Mouse (Mus musculus) C2C12 (cell line): ENCODE data around the gene Camkmt. TPM values are rescaled to one million over a fixed set of nuclear protein-coding genes. Genes with fewer than 3 reads are reported as not detected.

Source experiments
- H3K27me3 ChIP-seq: one replicate; pipeline ENCODE4 v1.6.1; 2011; ENCODE audit not compliant: control insufficient read depth, insufficient read depth, insufficient read length
- H3K36me3 ChIP-seq: one replicate; pipeline ENCODE4 v1.6.1; 2011; ENCODE audit not compliant: control insufficient read depth, insufficient read depth
- H3K4me3 ChIP-seq: one replicate; pipeline ENCODE4 v1.5.1; 2011; ENCODE audit warnings: mild to moderate bottlenecking, control low read depth; ENCODE audit not compliant: poor library complexity, insufficient read depth, severe bottlenecking
- H3K79me2 ChIP-seq: one replicate; pipeline ENCODE4 v1.6.1; 2011; ENCODE audit not compliant: control insufficient read depth, insufficient read depth
- H3K79me3 ChIP-seq: one replicate; pipeline ENCODE4 v1.6.1; 2011; ENCODE audit warnings: low read depth, control low read depth
- H3ac ChIP-seq: one replicate; pipeline ENCODE3; 2011; ENCODE audit warnings: low read depth; ENCODE audit not compliant: control insufficient read depth, insufficient read length
- CEBPB ChIP-seq: IDR thresholded peaks from one replicate; pipeline ENCODE4 v1.6.1; 2011; ENCODE audit warnings: low read depth, mild to moderate bottlenecking, control low read depth, moderate library complexity
- CTCF ChIP-seq: IDR thresholded peaks from one replicate; pipeline ENCODE4 v1.5.1; 2011; ENCODE audit not compliant: control insufficient read depth, insufficient read depth, insufficient read length
- FOSL1 ChIP-seq: IDR thresholded peaks from one replicate; pipeline ENCODE4 v1.8.0; 2011; ENCODE audit warnings: mild to moderate bottlenecking, low read length; ENCODE audit not compliant: poor library complexity, insufficient read depth, severe bottlenecking
- MAX ChIP-seq: IDR thresholded peaks from one replicate; pipeline ENCODE4 v1.6.1; 2011; ENCODE audit warnings: mild to moderate bottlenecking, control low read depth
- MYOD1 ChIP-seq: IDR thresholded peaks from one replicate; pipeline ENCODE4 v1.6.1; 2011; ENCODE audit warnings: low read depth; ENCODE audit not compliant: control insufficient read depth, insufficient read length
- MYOG ChIP-seq: IDR thresholded peaks from one replicate; pipeline ENCODE4 v1.6.1; 2011; ENCODE audit not compliant: control insufficient read depth, insufficient read length; ENCODE audit errors: extremely low read depth
- USF1 ChIP-seq: IDR thresholded peaks from one replicate; pipeline ENCODE4 v1.6.1; 2011; ENCODE audit warnings: low read depth, mild to moderate bottlenecking, control low read depth, moderate library complexity
- polyA plus RNA-seq: library from polyadenylated mRNA; unstranded; fragments of >200 nt; fragmentation: generic; extraction: Trizol; gene quantifications from one replicate; pipeline ENCODE4 v1.2.1, GENCODE M21; 2012; ENCODE audit warnings: missing spikeins

Camkmt gene
- polyA plus RNA-seq, 1 experiment, result 1.6 TPM

- H3K36me3 ChIP-seq, result no peaks in the 10 kb centered on the region
Observed at GRCm38 (mm10) chr17:85218054-85218453, 127.7 kb downstream of the Camkmt start.

GRCm38 (mm10) chr17:85242109-85242508 lies 151.8 kb downstream of the Camkmt start:
- TF ChIP-seq CEBPB (no peak), MYOD1 (no peak), CTCF (no peak), MAX (no peak), FOSL1 (no peak), MYOG (no peak), USF1 (no peak)
- no peaks in the 10 kb centered on the region for H3K79me3 ChIP-seq
- H3K79me2 ChIP-seq, result no peaks in the 10 kb centered on the region

More at GRCm38 (mm10) chr17:85218054-85218453, 127.7 kb downstream of the Camkmt start:
- TF ChIP-seq USF1 (no peak), CTCF (no peak), MAX (no peak), MYOD1 (no peak), CEBPB (no peak), FOSL1 (no peak), MYOG (no peak)
- no peaks in the 10 kb centered on the region for H3K79me2 ChIP-seq
- H3ac ChIP-seq, result no peak overlapping the region
- no peaks in the 10 kb centered on the region for H3K79me3 ChIP-seq
- H3K4me3 ChIP-seq, result no peak overlapping the region
- H3K27me3 ChIP-seq, result no peaks in the 10 kb centered on the region

GRCm38 (mm10) chr17:85248962-85249361 lies 158.6 kb downstream of the Camkmt start:
- Histone ChIP-seq H3K36me3 (no peaks in the 10 kb centered on the region), H3K79me3 (no peaks in the 10 kb centered on the region), H3K27me3 (no peaks in the 10 kb centered on the region), H3K79me2 (no peaks in the 10 kb centered on the region), H3K4me3 (no peak overlapping the region), H3ac (no peak overlapping the region)
- TF ChIP-seq CTCF (no peak), USF1 (no peak), MYOD1 (no peak), MAX (no peak), MYOG (no peak), FOSL1 (no peak), CEBPB (no peak)

More at GRCm38 (mm10) chr17:85242109-85242508, 151.8 kb downstream of the Camkmt start:
- Histone ChIP-seq H3K36me3 (no peaks in the 10 kb centered on the region), H3ac (no peak overlapping the region), H3K4me3 (no peak overlapping the region), H3K27me3 (peaks cover 3% of the 10 kb centered on the region)

- no peaks in the 10 kb centered on the region for H3K36me3 ChIP-seq
- H3K79me2 ChIP-seq, result no peaks in the 10 kb centered on the region
- no peak overlapping the region for H3ac ChIP-seq
- no peaks in the 10 kb centered on the region for H3K27me3 ChIP-seq
- no peak overlapping the region for H3K4me3 ChIP-seq
- TF ChIP-seq MYOD1, result no peak
- no peak for TF ChIP-seq MAX
- no peak for TF ChIP-seq FOSL1
- TF ChIP-seq CTCF, result no peak
- TF ChIP-seq CEBPB, result no peak
- no peak for TF ChIP-seq USF1
- no peak for TF ChIP-seq MYOG
- H3K79me3 ChIP-seq, result no peaks in the 10 kb centered on the region
Observed at GRCm38 (mm10) chr17:85249744-85250143, 159.4 kb downstream of the Camkmt start.

GRCm38 (mm10) chr17:85256930-85257329 lies 166.6 kb downstream of the Camkmt start:
- no peak overlapping the region for H3K4me3 ChIP-seq
- H3K36me3 ChIP-seq, result no peaks in the 10 kb centered on the region
- no peak overlapping the region for H3ac ChIP-seq
- no peaks in the 10 kb centered on the region for H3K79me3 ChIP-seq
- H3K79me2 ChIP-seq, result no peaks in the 10 kb centered on the region
- no peak for TF ChIP-seq FOSL1
- TF ChIP-seq USF1, result no peak
- no peak for TF ChIP-seq MYOG
- no peak for TF ChIP-seq CTCF
- no peak for TF ChIP-seq MAX
- no peak for TF ChIP-seq CEBPB
- TF ChIP-seq MYOD1, result no peak
- H3K27me3 ChIP-seq, result no peaks in the 10 kb centered on the region

- no peaks in the 10 kb centered on the region for H3K27me3 ChIP-seq
- TF ChIP-seq CEBPB (no peak), FOSL1 (no peak), MYOD1 (no peak), CTCF (no peak), MAX (no peak), USF1 (no peak), MYOG (no peak)
- H3K79me3 ChIP-seq, result no peaks in the 10 kb centered on the region
- no peak overlapping the region for H3ac ChIP-seq
- H3K36me3 ChIP-seq, result no peaks in the 10 kb centered on the region
- H3K79me2 ChIP-seq, result no peaks in the 10 kb centered on the region
- H3K4me3 ChIP-seq, result no peak overlapping the region
Observed at GRCm38 (mm10) chr17:85257348-85257747, 167.0 kb downstream of the Camkmt start.
